Mouse (Mus musculus): ENCODE data around the gene Mepce.

Gene Mepce

DNA sequence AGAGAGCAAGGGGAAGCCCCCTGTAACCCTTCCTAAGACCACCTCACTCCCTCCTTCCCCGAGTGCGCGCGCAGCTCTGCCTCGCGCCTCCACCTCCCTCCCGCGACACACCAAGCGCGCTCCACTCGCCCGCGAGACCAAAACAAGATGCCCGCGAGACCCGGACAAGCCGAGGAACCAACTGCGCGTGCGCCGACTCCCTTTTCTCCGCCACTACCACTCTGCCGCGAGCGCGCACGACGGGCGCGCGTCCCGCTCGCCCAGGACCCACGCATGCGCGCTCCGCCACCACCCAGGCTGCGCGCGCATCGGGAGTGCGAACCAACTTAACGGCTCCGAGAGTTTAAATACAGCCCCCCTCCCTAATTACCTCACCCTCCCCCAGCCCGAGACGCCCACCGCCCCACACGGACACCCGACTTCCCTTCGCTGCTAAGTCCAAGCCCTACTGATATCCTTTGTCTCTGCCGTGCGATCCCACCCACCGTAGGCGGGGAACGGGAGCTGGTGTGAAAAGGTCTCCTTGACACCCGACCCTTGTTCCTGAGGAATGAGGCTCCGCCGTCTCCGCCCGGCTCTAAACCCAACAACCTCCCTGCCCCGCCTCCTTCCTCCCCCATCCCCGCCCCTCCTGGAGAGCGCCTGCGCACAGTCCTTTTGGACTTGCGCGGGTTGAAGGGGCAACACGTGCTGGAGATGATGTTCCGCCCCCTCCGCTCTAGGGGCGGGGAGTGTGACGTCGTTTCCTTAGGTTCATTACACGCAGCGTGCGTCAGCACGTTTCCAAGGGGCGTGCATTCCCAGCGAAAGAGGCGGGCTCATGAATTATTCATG is 1.1 kb downstream of the Mepce start:
- peak; percentile 99 for DNase-seq

DNA sequence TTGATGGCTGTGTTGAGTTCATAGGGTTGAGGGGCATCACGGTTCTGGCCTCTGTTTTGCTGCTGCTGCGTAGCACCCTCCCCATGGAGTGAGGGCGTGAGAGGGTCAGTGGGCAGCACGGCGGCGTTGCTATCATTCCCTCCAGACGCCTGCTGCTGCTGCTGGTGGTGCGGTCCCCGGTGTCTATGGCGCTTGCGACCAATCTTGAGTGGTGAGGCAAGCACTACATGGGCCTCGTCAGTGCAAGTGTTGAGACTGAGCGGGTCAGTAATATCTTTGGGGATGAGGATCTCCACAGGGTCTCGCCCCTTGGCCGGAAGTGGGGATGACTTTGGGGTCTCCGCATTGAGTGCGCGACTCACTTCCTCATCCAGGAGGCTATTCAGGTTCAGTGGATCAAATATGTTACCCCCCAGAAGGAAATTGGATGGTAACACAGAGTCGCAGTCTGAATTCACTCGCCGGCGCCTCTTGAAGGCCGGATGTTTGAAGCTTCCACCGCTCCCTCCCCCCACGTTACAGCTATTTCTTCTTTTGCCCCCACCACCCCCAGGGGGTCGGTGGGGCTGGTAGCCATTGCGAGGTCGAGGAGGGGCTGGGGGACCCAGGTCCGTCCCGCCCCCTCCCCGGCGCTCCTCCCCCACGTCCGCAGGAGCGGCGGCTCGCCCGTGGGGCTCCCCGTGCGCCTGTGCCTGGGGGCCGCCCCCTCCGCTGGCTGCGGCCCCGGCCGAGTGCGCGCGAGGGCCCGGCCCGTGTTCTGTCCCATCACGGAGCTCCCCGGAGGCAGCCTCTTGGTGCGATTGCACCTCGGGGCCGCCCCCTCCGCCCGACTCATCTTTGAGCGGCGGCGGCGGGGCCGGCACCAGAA is 2.1 kb downstream of the Mepce start:
- DNase-seq, result peak; percentile 38 to 78

DNA sequence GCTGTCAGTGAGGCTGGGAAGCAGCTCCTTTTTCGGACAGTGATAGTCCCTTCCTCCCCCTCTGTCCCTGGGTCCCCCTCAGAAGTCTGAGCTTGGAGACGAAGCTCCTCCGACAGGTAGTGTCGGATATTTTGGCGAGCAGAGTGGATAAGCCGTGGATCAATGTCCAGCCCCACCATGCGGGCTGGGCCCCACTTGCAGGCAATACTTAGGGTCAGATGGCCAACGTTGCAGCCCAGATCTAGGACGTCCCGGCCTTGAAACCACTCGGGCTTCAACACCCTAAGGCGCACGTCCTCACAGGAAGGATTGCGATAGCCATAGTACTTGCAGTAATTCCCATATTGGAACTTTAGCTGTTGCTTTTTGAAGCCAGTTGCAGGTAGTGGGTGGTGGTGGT is 2.9 kb downstream of the Mepce start:
- peak in 1 of 2 experiments; percentile 25 for DNase-seq

DNA sequence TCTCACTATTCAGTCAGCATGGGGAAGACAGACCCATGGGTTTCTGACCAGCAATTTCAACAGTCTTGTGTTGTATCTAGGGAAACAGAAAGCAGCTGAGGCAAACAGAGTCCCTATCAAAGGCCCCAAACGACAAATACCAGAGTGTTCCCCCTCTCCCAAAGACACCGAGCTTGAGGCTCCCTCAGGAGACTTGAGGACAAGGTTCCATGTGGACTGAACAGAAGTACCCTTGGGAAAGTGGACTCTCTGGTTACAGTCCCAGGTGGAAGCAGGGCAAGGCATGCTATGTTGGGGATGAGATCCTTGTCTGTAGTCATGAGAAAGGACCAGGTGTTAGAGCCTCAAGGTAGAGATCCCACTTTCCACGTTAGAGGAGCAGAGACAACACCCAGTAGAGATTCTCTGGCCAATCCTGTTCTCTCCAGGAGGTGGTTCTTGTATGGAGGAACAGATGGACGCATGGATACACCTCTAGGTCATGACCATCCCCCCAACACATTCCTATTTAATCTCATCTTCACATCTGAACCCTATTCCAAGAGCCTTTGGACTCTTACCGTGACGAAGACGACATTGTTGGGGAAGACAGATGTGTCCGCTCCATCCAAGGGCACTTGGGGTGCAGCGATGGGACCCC is 3.4 kb downstream of the Mepce start:
- DNase-seq, result no peak

DNA sequence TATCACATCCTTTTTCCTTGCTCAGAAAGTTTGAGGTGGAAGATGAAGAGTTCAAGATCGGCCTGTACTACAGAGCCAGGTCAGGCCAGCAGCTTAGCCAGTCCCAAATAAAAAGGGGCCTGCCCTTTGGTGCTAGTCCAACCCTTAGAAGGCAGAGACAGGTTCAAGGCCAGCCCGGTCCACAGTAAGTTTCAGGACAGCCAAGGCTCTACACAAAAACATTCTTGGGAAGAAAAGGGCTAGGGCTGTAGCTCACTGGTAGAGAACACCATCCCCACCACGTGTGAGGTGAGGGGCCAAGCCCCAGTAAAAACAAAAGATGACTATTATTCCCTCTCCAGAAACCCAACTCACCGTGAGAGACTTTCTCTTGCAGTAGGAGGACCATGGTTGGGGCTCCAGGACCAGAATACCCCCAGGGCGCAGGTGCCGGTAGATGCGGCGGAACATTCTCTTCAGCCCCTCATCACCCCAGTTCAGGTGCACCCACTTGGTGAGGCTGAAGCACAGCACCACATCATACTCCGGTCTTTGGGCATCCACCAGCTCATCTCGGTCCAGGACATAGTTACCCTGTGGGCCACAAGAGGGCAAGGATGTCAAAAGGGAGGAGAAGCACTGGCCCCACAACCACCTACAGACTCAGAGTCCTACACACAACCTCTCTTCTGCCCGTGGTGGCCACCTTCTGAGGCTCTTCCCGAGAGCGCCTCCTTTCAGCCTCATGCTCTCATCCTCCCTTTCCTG is 4.5 kb downstream of the Mepce start:
- DNase-seq, result no peak

DNA sequence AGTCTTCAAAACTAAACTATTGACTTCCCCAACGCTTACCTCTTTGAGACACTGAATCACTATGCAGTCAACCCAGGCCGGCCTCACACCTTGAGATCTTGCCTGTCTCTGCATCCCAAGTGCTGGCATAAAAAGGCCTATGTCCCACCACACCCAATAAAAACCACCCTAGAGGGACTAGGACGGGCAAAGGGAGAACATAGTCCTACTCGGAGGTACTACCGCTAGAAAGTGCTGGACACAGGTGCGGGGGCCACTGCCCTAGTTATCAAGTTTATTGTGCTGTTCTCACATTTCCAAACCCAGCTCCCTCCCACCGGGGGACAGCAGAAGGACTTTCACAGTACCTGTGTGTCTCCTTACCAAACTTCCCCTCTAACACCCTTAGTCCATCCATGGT is 5.8 kb downstream of the Mepce start:
- no peak for DNase-seq

DNA sequence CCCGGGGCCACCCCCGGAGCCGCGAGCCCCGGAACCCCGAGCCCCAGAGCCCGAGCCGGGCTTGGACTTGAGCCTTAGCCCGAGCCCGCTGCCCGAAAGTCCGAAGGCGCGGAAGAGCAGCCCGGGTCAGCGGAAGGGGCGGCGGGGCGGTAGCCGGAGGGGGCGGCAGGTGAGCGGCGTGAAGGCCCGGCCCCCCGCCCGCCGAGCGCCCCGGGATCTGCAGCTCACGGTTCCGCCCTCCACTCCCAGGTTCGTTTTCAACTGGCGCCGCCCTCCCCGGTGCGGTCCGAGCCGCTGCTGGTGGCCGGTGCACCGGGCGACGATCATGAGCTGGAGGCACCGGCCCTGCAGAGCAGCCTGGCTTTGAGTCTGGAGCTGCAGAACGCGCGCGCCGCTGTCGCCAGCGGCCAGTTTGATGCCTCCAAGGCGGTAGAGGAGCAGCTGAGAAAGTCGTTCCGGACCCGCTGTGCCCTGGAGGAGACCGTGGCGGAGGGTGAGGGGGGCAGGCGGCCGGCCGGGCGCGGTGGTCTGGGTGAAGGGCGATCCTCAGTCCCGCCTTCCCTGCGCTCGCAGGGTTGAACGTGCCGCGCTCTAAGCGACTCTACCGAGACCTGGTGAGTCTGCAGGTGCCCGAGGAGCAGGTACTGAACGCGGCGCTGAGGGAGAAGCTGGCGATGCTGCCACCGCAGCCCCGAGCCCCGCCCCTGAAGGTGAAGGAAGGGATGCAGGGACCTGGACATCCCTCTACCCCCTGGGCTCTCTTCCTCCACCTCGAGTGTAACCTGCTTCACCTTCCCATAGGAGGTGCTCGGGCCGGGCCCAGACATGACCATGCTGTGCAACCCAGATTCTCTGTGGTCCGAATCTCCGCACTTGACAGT is 8.2 kb downstream of the Mepce start:
- DNase-seq, result peak; percentile 39 to 47

DNA sequence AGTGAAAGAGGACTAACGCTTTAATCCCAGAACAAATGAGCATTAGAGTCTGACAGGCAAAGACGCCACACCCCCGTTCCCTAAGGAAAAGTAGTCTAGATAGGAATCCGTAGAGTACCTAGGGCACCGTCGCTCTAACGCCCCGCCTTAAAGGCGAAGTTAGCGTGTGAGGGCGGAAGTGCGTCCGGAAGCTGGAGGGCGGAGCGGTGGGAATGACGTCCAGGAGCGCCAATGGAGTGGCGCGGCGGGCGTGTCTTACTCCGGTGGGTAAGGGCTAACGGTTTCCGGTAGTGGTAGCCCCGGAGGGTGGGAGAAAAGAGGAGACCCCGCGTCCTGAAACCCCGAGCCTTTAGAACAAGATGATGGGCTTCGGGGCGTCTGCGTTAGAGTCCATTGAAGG is 8.8 kb downstream of the Mepce start, which contains the start of gene Ppp1r35:
TSS of gene Ppp1r35 (plus strand) at position 215 of the 400 bp plus-strand sequence.
- peak; percentile 97 for DNase-seq

DNA sequence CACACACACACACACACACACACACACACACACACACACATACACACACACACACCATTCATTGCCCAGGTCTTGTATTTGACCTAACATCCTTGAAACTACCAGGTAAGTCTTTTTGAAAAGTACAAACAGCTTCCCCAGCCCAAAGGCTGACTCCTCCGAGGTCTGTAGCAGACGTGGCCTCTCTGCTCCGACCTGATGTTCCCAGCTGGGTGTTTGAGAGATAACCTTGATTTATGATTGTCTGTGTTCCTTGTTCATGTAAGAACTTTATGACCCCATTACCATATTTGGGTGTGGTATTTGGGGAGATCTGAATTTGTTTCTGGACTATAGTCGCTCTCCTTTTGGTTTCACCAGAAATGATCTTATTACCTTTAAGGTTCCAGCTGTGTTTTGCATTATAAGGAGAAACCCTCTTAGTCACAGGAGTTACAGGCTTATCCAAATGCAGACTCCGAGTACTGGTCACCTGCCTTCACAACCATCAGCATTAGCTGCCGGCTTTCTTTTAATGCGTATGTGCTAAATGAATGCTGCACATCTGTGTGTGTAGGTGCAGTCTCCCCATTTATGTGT is 10.1 kb downstream of the Mepce start:
- no peak for DNase-seq

DNA sequence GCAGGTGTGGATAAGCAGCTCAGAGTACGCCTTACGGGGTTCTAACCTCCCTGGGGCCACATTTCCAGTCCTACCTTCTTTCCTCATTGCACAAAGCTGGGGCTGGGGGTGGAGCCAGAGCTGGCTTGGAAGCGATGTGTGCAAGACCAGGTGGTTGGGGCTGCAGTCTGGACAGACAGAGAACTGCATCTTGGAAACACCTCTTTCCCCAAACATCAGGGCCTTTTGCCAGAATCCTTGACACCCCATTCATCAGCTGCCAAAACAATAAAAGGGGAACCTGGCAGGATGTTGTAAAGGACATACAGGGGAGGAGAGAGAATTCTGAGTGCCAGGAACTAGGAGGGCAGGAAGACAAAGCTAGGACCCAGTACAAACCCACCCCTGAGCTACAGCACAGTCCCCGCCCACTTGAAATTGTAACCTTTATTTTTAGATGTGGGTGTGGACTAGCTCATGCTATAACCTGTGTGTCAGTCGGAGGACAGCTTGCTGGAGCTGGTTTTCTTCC is 11.0 kb downstream of the Mepce start:
- peak; percentile 46 to 48 for DNase-seq

DNA sequence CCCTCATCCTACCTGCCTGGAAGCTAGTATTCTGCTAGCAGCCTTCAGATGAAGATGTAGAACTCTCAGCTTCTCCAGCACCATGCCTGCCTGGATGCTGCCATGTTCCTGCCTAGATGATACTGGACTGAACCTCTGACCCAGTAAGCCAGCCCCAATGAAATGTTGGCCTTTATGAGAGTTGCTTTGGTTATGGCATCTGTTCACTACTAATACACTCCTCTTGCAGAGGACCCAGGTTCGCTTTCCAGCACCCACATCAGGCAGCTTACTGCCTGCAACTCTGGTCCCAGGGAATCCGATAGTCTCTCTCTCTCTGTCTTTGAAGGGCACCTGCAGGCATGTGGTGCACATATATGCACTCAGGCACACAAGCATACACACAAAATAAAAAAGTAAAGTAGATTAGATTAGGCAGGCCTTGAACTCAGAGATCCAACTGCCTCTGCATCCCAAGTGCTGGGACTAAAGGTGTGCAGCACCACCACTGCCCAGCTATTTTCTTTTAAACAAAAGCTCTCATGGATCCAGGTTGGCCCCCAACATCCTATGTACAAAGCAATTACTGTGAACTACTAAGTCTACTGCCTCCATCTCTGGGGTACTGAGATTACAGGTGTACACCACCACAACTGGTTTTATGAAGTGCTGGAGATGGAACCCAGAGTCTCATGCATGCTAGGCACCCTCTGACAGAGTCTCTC is 11.7 kb downstream of the Mepce start:
- DNase-seq, result no peak

DNA sequence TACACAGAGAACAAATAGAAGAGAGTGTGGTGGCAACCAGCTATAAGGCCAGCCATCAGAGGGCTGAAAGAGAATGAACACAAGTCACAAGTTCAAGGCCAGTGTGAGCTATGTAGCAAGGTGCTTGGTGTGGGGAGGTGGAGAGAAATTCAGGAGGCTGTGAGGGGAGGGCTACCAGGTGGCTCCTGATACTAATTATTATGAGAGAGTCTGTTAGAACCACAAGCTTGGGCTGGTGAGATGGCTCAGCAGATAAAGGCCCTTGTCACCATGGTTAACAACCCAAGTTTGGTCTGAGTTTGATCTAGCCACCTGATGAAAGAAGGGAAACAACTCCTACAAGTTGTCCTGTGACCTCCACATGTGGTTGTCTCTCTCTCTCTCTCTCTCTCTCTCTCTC is 14.7 kb downstream of the Mepce start:
- DNase-seq, result no peak

DNA sequence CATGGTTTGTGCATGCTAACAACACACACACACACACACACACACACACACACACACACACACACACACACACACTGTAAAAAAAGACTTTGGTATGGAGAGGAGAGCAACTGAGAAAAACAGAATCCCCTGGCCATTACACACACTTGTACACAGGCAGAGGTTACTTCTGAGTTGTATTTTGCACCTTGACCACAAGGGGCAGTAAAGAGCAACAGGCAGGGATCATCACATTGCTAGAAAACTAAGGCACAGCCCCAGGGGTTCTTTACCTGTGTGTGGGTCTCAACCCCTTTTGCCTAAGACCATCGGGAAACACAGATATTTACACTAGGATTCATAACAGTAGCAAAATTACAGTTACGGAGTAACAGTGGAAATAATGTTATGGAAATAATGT is 16.7 kb downstream of the Mepce start:
- peak in 1 of 2 experiments; percentile 55 for DNase-seq

DNA sequence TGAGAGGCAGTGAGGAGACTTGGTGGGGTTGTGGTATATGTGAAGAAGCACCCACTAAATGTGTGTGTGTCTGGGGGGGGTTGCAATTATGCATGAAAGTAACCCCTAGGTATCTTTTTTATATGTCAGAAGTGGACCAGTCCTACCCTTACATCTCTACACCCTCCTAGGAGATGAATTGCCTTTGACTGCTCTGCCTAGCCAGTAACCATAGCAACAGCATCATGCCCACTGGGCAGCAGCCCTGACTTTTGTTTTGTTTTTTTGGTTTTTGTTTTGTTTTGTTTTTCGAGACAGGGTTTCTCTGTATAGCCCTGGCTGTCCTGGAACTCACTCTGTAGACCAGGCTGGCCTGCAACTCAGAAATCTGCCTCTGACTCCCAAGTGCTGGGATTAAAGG is 19.0 kb downstream of the Mepce start:
- DNase-seq, result no peak

DNA sequence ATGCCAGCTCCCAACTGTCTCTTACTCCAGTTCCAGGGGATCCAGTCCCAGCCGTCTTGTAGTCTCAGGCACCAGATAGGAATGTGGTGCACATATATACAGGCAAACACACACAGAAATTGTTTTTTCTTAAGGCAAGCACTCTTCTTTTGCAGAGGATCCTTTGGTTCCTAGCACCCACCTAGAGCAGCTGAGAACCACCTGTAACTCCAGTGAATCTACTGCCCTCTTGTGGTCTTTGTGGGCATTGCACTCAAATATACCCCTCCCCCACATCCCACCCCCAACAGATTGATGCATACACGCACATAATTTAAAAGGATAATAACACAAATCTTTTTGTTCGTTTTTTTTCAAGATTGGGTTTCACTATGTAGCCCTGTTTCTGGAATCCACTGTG is 21.2 kb downstream of the Mepce start:
- DNase-seq, result no peak

DNA sequence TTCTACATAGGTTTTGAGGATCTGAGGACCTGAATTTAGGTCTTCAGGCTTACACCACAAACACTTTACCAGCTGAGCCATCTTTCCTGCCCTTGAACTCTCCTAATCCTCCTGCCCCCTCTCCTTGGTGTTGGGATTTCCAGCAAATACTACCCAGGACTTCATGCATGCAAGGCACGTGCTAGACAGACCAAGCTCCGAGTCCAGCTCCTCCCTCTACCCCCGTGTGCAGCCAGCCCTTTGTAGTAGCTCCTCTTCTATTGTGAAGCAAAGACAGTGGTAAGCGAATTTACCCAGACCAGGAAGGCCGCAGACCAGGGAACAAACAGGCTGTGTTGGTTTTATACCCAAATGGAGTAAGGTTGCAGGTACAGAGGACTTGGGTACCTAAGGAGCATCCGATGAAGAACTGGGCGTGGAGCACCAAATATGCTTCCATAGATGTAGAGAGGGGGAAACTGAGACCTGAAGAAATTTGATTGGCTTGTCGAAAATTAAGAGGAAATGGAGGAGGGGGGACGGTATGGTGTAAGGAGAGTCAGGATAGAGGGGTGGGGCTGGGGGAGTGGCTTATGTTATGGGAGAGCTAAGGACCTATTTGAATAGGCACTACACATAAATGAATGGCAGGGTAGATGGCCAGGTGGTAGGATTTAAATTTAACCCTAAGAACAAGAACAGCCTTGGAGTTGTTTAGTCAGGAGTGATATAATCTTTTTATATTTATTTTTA is 22.7 kb downstream of the Mepce start:
- no peak for DNase-seq

DNA sequence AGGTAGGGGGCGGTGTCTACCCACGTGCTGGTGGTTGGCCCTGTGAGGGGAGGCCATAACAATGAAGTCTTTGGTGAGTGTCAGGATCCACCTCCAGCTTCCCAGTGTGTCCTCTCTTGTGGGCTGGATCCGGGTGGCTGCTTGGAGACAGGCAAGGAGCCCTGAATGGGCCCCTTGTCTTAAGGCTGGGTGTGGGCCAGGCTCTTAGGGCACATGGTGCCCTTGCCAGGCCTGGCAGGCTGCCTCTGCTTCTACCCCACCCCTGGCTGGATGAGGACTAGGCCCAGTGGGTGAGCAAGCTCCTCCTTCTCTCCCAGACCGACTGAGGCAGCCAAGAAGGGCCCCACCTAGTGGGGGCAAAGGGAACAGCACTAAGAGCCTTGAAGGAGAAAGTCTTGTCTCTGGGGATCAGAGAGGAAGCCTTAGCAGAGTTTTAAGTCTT is 27.5 kb downstream of the Mepce start:
- DNase-seq, result peak; percentile 89 to 92

DNA sequence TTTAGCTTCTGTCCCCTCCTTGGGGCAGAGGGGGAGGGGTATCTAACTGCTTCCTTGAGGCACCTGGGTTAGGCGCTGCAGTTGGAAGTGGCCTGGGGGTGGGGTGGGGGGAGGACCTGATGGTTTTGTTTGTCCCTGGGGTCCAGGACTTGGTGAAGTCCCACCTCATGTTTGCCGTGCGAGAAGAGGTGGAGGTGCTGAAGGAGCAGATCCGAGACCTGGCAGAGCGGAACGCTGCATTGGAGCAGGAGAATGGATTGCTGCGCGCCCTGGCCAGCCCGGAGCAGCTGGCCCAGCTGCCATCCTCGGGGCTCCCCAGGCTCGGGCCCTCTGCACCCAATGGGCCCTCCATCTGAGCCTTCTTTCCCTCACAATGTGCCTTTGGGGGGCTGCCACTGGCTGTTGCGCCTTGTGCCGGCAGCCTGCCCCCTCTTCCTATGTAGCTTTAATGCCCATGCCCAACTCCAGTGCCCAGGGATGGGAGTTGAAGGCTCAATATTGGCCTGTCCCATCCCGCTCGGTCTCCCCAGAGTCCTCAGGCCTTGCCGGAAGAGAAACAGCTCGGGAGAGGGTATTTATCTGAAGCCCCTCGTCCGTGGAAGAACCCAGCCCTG is 28.4 kb downstream of the Mepce start:
- no peak for DNase-seq

DNA sequence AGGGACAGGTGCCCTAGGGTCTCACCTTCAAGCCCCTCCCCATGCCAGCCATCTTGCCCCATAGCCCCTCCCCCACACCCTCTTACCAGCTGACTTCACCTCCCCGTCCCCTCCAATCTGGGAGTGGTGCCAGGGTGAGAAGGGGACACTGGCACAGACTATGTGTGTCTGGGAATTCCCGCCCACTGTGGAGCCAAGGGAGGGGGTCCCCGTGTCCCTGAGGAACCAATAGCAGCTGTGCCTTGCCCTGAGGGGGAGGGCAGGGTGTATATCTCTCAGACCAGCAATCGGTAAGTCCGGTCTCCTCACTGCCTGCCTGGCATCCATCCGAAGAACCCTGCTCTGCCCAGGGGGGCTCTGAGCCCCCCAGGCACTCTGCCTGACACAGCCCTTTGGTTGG is 29.6 kb downstream of the Mepce start:
- DNase-seq, result peak in 1 of 2 experiments; percentile 63
